Mouse (Mus musculus): ENCODE measurements at regions not wholly inside any gene's neighbourhood (a gene's known extent, or its start where the extent isn't known, plus 50 kb on each side); places are given as distances from the start of the nearest gene placed in this dataset.

- TF ChIP-seq CHD2 (IDR thresholded peaks at IDR 0.05; ENCODE audit: low read length) (no peak), POLR2A (IDR thresholded peaks at IDR 0.05; ENCODE audit: control insufficient read depth in 1 of 2, insufficient read depth in 1 of 2, low read depth in 1 of 2, low read length in 2 of 2, poor library complexity in 1 of 2) (no peak), BHLHE40 (IDR thresholded peaks at IDR 0.05; ENCODE audit: borderline replicate concordance, low read depth, low read length) (no peak), MAZ (IDR thresholded peaks at IDR 0.05; ENCODE audit: low read depth, low read length) (no peak), CTCF (IDR thresholded peaks at IDR 0.05 in 2 of 3, conservative IDR thresholded peaks at IDR 0.05 in 1 of 3; ENCODE audit: control insufficient read depth in 1 of 3, insufficient read depth in 1 of 3, low read depth in 2 of 3, low read length in 3 of 3, poor library complexity in 1 of 3, severe bottlenecking in 1 of 3) (no peak), JUND (IDR thresholded peaks at IDR 0.05; ENCODE audit: low read depth, low read length) (no peak), HCFC1 (IDR thresholded peaks at IDR 0.05; ENCODE audit: low read depth, low read length) (no peak), SMC3 (IDR thresholded peaks at IDR 0.05; ENCODE audit: low read depth, low read length) (no peak), GATA1 (IDR thresholded peaks at IDR 0.05; ENCODE audit: low read depth, low read length) (no peak), E2F4 (IDR thresholded peaks at IDR 0.05; ENCODE audit: borderline replicate concordance, low read depth, low read length) (no peak), ZKSCAN1 (IDR thresholded peaks at IDR 0.05; ENCODE audit: low read depth, low read length) (no peak), ZC3H11A (IDR thresholded peaks at IDR 0.05; ENCODE audit: low read depth, low read length) (no peak)
These were observed 294.0 kb downstream of the Ndufa4 start for GRCm38 (mm10) chr6:11613331-11613730.

Measured in MEL (cell line).